Mouse (Mus musculus) retina, postnatal 7 days (tissue): ENCODE results near the gene Nav2.
A peak's percentile ranks its signal among the peaks of the same experiment; 100 is the strongest.

Source experiments
- DNase-seq: peaks from one replicate; pipeline ENCODE4 v3.0.0-alpha.2; 2012; ENCODE audit warnings: low read depth, low spot score

Nav2 gene

DNA sequence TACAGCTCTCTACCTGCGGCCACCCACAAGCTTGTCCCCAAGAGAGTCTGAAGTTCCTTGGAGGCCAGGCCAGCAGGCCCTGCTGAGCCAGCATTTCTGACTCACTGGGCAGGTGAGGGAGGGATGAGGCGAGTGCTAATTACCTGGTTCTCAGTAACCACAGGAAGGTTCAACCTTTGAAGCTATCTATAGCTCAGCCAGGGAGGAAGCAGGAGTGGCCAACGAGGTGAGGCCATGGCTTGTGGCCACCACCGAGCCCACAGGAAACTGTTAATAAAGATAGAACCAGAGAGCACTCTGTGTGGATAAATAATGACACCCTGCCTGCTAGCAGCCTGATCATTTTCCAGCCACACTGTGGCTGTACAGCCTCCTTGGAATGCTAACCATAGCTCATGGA, 294.5 kb downstream of the Nav2 start:
- DNase-seq, result no peak

DNA sequence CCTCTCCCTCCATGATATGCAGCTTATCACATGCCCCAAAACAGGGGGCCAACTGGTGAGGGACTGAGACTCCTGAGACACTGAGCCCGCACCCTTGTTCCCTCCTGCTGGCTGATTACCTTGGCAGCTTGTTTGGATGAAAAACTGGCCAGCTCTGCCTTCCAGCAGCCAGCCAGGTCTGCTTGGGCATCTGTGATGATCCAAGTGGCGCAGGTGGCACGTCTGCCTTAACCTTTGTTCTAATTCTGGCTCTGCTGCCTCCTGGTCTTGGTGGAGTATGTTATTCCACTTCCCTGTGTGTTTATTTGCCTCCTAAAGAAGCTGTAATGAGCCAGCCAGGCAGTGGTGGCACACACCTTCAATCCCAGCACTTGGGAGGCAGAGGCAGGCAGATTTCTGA, 296.3 kb downstream of the Nav2 start:
- DNase-seq, result no peak

DNA sequence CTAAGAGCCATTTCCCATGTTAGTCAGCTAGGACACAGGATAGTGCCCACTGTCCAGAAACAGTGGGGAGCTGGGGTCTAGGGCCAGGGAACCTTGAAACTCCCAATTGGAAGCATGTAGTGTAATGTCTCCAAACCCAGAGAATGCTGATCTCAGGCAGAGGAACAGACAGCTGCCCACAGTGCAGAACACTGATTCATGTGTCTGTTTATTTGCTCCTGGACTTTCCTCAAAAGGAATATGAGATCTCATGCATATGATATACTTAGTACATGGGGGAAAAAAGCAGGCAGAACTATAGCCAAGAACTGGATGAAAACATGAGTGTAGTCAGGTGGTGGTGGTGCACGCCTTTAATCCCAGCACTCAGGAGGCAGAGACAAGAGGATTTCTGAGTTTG, 297.0 kb downstream of the Nav2 start:
- DNase-seq, result no peak

DNA sequence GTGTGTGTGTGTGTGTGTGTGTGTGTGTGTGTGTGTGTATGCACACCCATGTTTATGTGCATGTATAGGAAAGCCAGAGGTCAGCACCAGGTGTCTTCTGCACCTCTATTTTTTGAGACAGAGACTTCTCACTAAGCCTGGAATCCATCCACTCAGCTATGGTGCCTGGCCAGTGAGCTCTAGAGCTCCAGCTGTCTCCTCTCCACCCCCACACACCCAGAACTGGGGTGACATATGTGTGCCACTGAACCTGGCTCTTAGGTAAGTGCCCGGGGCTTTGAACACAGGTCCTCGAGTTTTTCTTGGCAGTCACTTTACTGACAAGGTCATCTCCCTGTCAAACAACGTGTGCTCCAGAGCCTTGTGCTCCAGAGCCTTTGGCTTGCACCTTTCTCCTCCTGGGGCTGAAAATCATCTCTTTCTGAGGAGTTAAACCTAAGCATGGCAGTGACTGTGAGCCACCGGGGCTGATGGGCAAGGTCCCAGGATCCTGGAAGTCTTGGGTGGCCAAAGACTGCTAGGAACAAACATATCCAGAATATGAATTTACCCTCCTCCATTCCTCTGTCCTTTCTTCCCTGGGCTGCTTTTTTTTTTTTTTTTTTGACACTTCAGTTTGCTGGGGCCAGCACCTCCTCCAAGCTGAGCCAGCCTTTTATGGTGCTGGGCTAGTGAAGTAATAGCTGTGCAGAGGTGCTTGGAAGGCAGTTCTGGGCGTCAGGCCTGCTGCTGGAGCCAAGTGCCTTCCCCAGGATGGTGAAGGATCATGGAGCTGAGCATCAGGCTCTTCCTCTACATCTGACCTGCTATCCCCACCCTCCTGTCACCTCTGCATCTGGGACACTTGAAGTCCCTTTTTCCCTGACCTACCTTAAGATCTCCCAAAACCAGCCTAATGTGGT, 298.5 kb downstream of the Nav2 start:
- DNase-seq, result no peak

DNA sequence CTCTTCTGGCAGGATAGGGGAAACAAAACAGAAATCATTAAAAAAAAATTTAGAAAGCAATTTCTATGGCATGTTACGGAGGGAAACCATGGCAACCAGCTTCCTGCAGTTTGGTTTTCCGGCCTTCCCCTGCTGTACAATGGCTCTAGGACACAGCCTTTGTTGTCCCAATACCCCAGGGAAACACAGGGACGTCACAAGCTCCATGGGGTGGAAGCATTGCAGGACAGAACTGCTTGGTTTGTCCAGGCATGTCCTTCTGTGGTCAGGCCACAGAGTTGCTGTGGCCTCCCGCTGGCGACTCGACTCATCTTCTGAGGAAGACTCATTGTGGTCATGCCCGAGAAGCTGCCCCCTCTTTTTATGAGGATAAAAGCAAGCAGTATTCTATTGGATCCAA, 301.0 kb downstream of the Nav2 start:
- no peak for DNase-seq

DNA sequence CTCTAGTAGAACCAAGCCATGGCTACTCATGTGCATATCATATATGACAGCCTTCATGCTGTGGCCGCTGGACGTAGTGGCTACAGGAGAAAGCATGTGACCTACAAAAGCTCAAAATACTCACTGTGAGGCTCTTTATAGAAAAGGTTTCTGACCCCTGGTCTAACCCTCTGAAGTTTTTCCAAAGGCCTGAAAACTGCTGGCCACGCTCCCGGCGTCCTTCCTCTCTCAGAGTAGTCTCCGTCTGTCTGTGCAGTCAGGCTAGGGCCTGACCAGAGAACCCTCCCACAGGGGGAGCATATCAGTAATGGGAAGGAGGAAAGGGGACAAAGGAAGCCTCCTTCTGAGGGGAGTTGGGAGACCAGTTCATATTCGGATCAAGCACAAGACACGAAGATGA, 302.2 kb downstream of the Nav2 start:
- no peak for DNase-seq

DNA sequence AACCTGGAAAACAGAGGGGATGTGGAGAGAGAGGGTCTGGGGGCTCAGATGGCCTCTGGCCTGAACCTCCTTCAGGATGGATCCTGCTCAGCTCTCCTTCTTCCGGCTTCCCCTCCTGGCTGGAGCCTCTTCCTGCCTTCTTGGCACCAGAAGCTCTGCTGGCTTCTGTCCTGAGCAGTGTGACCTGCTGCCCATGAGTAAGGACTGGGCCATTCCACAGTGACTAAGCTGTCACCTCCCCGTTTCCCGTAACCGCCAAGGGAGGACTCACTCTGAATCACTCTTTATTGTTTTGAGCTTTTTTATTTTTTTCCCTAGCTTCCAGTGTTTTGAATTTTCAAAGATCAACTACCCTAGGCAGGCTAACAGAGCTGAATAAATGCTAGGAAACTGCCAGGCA, 304.5 kb downstream of the Nav2 start:
- DNase-seq, result no peak

DNA sequence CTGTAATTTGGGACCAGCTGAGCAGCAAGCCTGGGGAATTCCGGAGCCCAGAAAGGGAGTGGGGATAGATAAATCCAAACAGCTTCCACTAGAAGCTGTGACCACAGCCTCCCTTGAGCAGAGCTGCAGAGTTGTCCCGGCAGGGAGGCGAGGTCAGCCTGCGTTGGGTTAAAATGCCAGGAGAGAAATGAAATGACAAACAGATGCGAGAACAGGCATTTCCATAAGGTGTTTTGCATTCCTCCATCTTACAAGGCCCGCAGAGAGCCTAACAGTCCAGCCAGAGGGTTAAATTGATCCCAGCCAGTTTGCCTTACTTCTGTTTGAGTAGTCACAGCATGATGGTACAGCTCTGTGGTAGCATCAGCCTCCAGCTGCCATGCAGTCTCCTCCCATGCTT, 309.3 kb downstream of the Nav2 start:
- no peak for DNase-seq

DNA sequence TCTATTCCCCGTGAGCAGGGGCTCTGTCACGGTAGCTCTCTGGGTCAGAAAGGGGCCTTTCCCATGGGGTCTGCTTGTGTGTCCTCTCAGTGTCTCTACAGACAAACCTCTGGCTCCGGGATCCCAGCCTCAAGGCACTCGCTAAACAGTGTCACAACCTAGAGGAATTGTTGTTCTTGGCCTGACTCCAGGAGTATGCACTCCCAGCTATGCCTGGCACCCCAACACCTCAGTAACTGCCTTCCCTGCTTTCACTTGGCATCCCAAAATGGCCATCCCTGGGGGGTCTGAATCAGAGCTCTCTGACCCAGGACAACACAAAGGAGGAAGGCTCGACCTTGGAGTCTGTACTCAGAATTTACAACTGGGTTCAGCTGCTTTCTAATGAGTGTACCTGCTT, 317.2 kb downstream of the Nav2 start:
- no peak for DNase-seq

DNA sequence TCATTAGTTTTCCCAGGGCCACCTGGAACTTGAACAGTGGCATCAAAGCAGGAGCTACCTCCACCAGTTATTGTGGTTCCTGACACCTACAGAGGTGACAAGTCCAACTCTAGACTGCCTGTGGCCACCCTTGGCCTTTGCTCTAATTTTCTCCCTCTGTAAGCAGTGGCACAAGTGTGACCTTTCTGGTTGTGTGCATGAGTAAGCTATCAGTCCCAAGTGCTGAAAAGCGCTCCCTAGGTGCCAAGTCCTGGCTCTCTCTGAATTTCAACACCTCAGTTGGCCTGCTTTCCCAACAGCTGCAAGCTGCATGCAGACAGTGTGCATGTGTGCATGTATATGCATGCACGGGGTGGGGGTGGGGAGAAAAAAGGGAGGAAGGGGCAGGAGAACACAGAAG, 324.5 kb downstream of the Nav2 start:
- no peak for DNase-seq

DNA sequence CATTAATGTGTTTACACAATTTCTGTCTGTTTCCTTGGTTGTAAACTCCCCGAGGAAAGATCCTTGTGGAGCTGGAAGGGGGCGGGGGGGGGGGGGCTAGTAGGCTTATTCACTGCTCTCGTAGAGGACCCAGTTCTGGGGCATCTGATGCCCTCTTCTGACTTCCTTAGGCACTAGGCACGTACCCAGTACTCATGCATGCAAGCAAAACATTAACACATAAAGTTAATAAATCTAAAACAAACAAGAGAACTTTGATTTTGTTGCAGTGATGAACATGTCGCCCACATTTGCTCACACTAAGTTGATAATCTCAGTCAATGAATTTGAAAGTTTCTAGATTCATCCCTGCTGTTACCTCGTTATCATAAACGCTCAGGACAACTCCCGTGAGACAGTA, 325.8 kb downstream of the Nav2 start:
- DNase-seq, result no peak

DNA sequence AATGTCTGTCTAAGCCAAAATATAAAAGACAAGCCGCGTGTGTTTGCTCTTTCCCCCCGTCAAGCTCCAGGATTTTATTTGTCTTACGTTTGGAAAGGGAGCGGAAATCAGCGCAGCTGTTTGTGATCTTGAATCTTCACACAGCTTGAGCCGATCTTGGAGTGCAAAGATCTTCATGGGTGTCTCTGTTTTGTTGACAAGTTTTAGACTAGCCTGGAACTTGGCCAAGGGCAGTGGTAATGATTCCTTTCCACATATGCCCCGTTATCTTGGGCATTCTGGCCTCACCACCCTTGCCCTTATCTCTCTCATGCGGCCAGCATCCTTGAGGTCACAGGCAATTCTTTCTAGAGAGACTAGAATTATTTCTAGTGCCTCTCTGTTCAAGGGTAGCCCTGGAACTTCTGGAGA, 326.8 kb downstream of the Nav2 start:
- no peak for DNase-seq

DNA sequence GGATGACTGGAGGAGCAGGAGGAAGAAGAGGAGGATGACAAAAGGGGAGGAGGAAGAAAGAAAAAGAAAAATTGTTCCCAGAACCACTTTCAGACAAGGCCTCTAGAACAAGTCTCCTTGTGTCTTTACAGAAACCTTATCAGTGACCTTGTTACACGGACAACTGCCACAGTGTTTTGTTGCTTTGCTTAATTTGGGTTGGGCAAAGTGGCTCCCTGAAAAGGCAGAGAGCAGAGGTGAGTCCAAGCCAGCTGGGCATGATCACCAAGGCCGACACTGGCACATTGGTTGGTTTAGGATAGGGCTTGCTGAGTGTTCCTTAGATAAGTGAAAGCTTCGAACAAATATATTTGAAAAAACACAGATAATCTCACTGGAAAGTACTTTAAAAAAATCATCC, 327.3 kb downstream of the Nav2 start:
- DNase-seq, result no peak

DNA sequence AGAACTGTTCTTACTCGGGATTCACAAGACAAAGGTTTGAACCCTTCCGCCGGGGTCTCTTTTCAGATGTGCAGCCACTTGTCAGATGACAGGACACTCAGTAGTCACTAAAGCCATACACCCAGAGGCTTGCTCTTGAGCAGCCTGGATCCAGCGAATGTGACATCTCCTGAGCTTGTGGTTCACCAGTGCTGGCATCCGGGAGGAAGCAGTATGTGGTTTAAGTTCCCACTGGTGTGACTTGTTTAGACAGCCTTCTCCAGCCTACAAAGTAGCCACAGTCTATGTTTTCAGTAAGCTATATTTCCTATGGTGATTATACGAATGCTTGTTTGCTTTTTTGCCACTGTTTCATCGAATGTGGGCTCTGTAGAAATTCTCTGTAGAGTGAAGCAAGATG, 331.9 kb downstream of the Nav2 start:
- DNase-seq, result no peak

DNA sequence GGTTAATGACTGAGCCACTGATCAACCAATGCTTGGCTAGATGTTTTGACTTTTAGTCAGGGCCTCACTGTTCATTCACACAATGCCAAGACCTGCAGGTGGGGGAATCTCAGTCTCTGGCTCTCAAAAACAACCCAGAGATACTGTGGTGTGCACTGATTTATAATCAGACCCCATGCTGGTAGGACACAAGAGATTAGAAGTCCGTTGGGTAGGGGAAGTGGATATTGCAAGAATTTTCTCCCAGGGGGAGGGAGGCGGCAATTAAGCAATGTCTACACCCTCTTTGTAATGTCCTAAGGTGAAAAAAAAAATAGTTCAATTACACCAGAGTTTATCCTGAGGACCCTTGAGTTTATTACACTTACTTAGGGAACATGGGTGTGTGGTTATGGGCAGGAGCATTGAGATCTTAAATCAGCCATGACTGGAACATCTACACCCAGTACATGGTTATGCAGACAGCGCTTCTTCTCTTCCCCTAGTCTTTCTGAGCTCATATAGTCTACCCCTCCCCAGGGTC, 332.8 kb downstream of the Nav2 start:
- no peak for DNase-seq

DNA sequence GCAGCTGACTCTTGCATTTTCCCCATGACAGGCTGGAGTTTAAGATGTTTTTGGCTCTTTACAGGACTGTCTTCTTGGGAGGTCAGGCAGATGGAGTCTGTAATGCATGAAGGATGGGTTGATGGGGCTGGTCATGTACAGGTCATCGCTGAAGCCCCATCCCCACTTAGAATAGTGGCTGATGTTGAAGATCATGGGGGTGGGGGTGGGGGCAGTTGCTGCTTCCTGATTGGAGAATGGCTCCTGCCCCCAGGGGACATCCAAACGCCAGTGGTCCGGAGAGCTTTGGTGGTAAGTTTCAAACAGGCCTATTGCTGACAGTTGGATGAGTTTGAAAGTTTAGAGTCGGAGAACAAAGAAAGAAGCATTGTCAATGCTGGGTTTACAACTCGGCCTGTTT, 333.7 kb downstream of the Nav2 start:
- no peak for DNase-seq

DNA sequence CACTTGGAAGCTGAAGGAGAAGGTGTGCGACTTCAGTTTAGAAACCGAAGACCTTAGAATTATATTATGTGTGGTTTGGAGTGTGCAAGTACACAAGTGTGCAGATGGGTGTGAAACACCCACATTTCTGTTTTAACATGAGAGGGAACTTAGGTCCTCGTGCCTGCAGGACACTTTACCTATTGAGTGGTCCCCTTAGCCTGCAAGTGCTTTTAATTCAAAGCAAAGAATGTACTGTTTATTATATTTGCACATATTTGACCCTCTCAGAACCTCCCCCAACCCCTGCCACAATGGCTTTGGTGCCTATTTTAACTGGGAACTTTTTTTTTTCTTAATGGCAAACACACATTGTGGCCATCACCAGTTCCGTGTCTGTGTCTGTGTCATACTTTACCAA, 334.6 kb downstream of the Nav2 start:
- no peak for DNase-seq

DNA sequence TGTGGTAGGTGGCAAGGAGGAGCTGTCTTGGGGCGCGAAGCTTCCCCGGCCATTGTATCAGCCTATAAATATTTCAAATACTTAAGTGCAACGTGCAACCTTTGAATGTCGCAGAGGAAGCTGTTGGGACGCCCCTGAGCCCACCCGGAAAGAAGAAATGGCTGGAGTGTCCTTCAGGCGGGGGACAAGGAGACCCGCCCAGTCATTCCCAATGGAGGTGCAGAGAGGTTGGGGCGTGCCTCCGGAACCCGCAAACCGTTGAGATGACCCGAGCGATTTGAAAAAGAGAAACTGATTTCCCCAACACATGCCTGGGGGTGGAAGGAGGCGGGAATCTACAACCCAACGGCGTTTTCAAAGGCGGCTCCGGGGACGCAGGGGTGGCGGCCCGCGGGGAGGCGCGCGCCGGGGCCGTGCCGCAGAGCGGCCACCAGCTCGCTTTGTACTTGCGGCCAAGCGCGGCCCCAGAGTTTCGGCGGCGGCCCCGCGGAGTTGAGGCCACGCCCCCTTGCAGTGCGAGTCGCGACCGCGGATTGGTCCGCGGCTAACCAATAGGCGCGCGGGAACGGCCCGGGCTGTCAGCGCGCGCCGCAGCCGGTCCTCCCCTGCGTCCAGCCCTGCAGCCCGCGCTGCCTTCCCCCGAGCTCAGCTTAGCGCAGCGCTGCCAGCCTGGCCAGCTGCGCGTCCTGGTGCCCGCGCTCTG, 337.2 kb downstream of the Nav2 start:
- DNase-seq, result peak; percentile 88

DNA sequence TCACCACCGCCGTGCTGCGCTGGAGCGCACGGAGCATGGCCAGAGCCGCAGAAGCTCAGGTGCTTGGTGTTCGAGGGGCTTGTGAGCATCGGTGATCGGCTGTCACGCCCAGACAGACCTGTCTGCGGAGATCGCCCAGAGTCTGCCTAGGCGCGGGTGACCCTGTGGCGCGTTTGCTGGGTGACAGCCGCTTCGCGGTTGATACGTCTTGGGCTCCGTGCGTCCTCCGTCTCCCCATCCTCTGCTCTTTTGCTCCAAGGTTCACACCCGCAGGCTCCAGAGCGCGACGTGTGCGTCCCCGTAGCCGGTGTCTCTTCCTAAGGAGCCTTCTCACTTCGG, 337.7 kb downstream of the Nav2 start:
- DNase-seq, result no peak

DNA sequence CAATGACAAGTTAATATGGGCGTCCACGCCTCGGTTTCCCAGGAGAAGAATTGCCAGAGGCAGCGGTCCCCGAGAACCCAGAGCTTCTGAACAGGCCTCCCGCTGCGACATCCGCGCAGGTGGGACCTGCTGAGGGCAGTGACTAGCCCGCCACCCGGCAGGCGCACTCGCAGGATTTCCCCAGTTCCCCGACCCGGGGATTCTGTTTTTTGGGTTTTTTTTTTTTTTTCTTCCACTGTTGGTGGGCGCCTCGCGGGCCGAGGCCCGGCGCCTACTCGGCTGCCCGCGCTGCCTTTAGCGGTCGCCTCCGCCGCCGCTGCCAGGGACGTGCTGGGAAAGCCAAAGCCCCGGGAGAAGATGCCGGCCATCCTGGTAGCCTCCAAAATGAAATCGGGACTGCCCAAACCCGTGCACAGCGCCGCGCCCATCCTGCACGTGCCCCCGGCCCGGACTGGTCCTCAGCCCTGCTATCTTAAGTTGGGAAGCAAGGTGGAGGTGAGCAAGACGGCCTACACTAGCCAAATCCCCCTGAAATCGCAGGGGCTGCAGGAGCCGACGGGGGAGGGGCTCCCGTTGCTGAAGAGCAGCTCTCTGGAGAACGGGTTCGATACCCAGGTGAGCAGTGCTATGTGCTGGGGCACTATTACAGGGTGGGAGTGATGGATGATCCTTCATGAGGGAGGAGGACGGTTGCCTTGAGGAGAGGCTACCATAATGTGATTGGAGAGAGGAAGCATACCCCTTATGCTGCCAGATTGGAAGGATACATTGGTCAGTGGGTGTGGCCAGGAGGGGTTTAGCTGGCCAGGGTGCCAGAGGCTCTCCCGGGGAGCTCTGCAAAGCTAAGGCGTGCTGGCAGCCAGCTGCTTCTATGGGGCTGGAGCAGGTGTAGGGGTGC, 338.3 kb downstream of the Nav2 start:
- no peak for DNase-seq

DNA sequence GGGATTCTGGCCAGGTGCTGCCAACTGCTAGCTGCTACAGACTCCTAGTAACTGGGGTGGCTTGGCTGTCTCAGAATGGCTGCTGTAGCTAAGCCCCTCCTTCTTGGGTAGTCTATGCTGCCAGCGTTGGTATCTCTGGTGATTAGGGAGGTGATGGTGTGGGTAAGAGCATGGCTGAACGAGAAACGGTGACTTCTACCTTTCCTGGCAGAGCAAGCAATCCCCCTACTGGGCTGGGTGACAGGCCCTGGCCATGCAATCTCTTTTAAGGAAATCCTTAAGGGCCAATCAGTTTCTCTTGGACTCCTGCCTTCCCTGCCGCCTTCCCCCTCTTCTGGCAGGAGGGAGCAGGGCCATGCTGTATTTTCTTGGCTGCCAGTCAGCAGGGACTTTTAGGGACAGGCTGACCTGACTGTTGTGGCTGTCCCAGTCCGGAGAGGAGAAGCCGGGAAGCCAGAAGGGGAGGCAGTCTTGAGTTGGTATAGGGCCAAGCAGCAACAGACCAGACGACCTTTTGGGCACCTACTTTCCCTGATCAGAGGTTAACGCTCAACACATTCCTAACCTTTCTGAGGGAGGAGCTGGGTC, 339.3 kb downstream of the Nav2 start:
- no peak for DNase-seq
